Mouse (Mus musculus) liver, embryonic 14.5 days (tissue): ENCODE data around the gene Neurl1a.

ENCODE experiments used
- CTCF ChIP-seq: IDR thresholded peaks from 2 replicates; pipeline ENCODE4 v1.5.1; 2016; ENCODE audit warnings: antibody characterized with exemption, low read depth, control low read depth
- EP300 ChIP-seq: IDR thresholded peaks from 2 replicates; pipeline ENCODE4 v1.6.1; 2016; ENCODE audit warnings: antibody characterized with exemption, low read depth

GRCm38 (mm10) chr19:47202429-47202828 lies 23.8 kb downstream of the Neurl1a start:
- TF ChIP-seq CTCF (no peak), EP300 (no peak)
